Mouse (Mus musculus) olfactory bulb, adult 2 months (tissue): Measurements from ENCODE around the gene Cyb561d2. TPM values are rescaled to one million over a fixed set of nuclear protein-coding genes. Genes with fewer than 3 reads are reported as not detected.

Experiments used
- H3K27ac ChIP-seq: fragments of 200-500 bp; 2 replicates; pipeline ENCODE4 v1.5.1; 2012; ENCODE audit warnings: low read depth, low read length; ENCODE audit not compliant: insufficient read depth
- H3K4me1 ChIP-seq: fragments of 200-500 bp; 2 replicates; pipeline ENCODE4 v1.6.1; 2012; ENCODE audit warnings: low read length; ENCODE audit not compliant: control insufficient read depth, insufficient read depth
- H3K4me3 ChIP-seq: fragments of 200-500 bp; 2 replicates; pipeline ENCODE4 v1.5.1; 2012; ENCODE audit warnings: mild to moderate bottlenecking, low read depth, low read length, moderate library complexity; ENCODE audit not compliant: insufficient read depth
- CTCF ChIP-seq: fragments of 200-500 bp; IDR thresholded peaks from 2 replicates; pipeline ENCODE4 v1.5.1; 2012; ENCODE audit warnings: low read depth, mild to moderate bottlenecking, low read length, moderate library complexity; ENCODE audit not compliant: insufficient read depth
- POLR2A ChIP-seq: fragments of 200-500 bp; IDR thresholded peaks from 2 replicates; pipeline ENCODE4 v1.6.1; 2012; ENCODE audit warnings: mild to moderate bottlenecking, low read depth, low read length, moderate library complexity; ENCODE audit not compliant: insufficient read depth
- WGBS: fragments of 180-500 bp; shearing (Covaris S2); methylation state at CpG from one replicate; pipeline ENCODE4 v1.1.7; 2018; 5-methylcytosine and 5-hydroxymethylcytosine counted together
- polyA plus RNA-seq: library from polyadenylated mRNA; stranded (reverse); fragments of >200 nt; gene quantifications from 2 replicates; pipeline ENCODE4 v1.2.4, GENCODE M21; 2012; ENCODE audit warnings: low replicate concordance; ENCODE audit not compliant: missing spikeins, insufficient read depth, insufficient read length

The Cyb561d2 gene
- polyA plus RNA-seq, 1 experiment: not detected

- TF ChIP-seq POLR2A: no peak
- no peak for TF ChIP-seq CTCF
- H3K27ac ChIP-seq: no peak overlapping the region; the same call in 1 of the 2 replicates
- peaks cover 23% of the 10 kb centered on the region for H3K4me1 ChIP-seq
- H3K4me3 ChIP-seq: peak overlapping the region; percentile 80
- 10% methylated on average over 37 of the region's 37 CpGs for WGBS
Observed at GRCm38 (mm10) chr9:107553541-107554318, 11.7 kb upstream of the Cyb561d2 start.

GRCm38 (mm10) chr9:107552690-107553393, 10.8 kb upstream of the Cyb561d2 start:
- WGBS: 84% methylated on average over 5 of the region's 5 CpGs
- TF ChIP-seq POLR2A (no peak), CTCF (no peak)

GRCm38 (mm10) chr9:107551890-107552355, 9.9 kb upstream of the Cyb561d2 start:
- WGBS: 63% methylated on average over 8 of the region's 8 CpGs
- H3K4me3 ChIP-seq: peak overlapping the region; percentile 32
- no peak overlapping the region for H3K27ac ChIP-seq
- TF ChIP-seq CTCF (no peak), POLR2A (no peak)
- H3K4me1 ChIP-seq: peaks cover 33% of the 10 kb centered on the region

More at GRCm38 (mm10) chr9:107552690-107553393, 10.8 kb upstream of the Cyb561d2 start:
- Histone ChIP-seq H3K27ac (no peak overlapping the region), H3K4me3 (no peak overlapping the region), H3K4me1 (peaks cover 25% of the 10 kb centered on the region)

GRCm38 (mm10) chr9:107551117-107551889, 9.3 kb upstream of the Cyb561d2 start, which contains the start of gene Rassf1:
Gene Rassf1 (plus strand): TSS chr9:107551555.
- 20% methylated on average over 63 of the region's 63 CpGs for WGBS

GRCm38 (mm10) chr9:107550491-107551116, 8.6 kb upstream of the Cyb561d2 start:
- WGBS: 79% methylated on average over 23 of the region's 23 CpGs
- no peak overlapping the region for H3K4me3 ChIP-seq

More at GRCm38 (mm10) chr9:107551117-107551889, 9.3 kb upstream of the Cyb561d2 start, which contains the start of gene Rassf1:
- Histone ChIP-seq H3K4me1 (peaks cover 37% of the 10 kb centered on the region), H3K4me3 (peak within 1 kb of the TSS; percentile 32), H3K27ac (no peak within 1 kb of the TSS)
- TF ChIP-seq POLR2A: no peak
- no peak for TF ChIP-seq CTCF

GRCm38 (mm10) chr9:107549297-107550074, 7.5 kb upstream of the Cyb561d2 start:
- no peak overlapping the region for H3K27ac ChIP-seq
- peaks cover 39% of the 10 kb centered on the region for H3K4me1 ChIP-seq
- 92% methylated on average over 20 of the region's 20 CpGs for WGBS
- TF ChIP-seq CTCF (no peak), POLR2A (no peak)
- H3K4me3 ChIP-seq: no peak overlapping the region

More at GRCm38 (mm10) chr9:107550491-107551116, 8.6 kb upstream of the Cyb561d2 start:
- H3K27ac ChIP-seq: no peak overlapping the region
- H3K4me1 ChIP-seq: peaks cover 35% of the 10 kb centered on the region
- TF ChIP-seq POLR2A: no peak
- no peak for TF ChIP-seq CTCF

GRCm38 (mm10) chr9:107548820-107549219, 6.8 kb upstream of the Cyb561d2 start:
- no peak overlapping the region for H3K4me3 ChIP-seq

More at GRCm38 (mm10) chr9:107548820-107549219, 6.8 kb upstream of the Cyb561d2 start:
- H3K4me1 ChIP-seq: peaks cover 36% of the 10 kb centered on the region
- no peak for TF ChIP-seq POLR2A
- TF ChIP-seq CTCF: no peak
- H3K27ac ChIP-seq: no peak overlapping the region
- 96% methylated on average over 10 of the region's 10 CpGs for WGBS
